Mouse (Mus musculus): ENCODE data around the gene Cst6. TPM values are rescaled to one million over a fixed set of nuclear protein-coding genes. Genes with fewer than 3 reads are reported as not detected.

Cst6 gene
- polyA plus RNA-seq, 1 experiment = 874 TPM

- TF ChIP-seq POLR2A (IDR thresholded peaks at IDR 0.05; ENCODE audit: low read depth, low read length) = no peak
- no peak for TF ChIP-seq CTCF (IDR thresholded peaks at IDR 0.05; ENCODE audit: extremely low read depth, insufficient read length, insufficient replicate concordance, low read depth, low read length)
- Histone ChIP-seq H3K4me1 (ENCODE audit: control insufficient read depth, insufficient read depth, insufficient read length, low read length) (peaks cover 23% of the 10 kb centered on the region), H3K27me3 (ENCODE audit: control insufficient read depth, insufficient read depth, low read length) (no peaks in the 10 kb centered on the region), H3K27ac (ENCODE audit: insufficient read depth, low read depth, low read length) (peak overlapping the region; percentile 76), H3K4me3 (ENCODE audit: low read depth, low read length) (no peak overlapping the region), H3K36me3 (ENCODE audit: control insufficient read depth, insufficient read depth, low read length) (no peaks in the 10 kb centered on the region)
- WGBS = no CpG with 5 or more reads among the region's 1 CpGs
Measured at GRCm38 (mm10) chr19:5356080-5356479, 6.7 kb upstream of the Cst6 start.

- Histone ChIP-seq H3K36me3 (ENCODE audit: control insufficient read depth, insufficient read depth, low read length) (no peaks in the 10 kb centered on the region), H3K4me3 (ENCODE audit: low read depth, low read length) (no peak overlapping the region), H3K4me1 (ENCODE audit: control insufficient read depth, insufficient read depth, insufficient read length, low read length) (peaks cover 27% of the 10 kb centered on the region), H3K27me3 (ENCODE audit: control insufficient read depth, insufficient read depth, low read length) (no peaks in the 10 kb centered on the region), H3K27ac (ENCODE audit: insufficient read depth, low read depth, low read length) (peak overlapping the region; percentile 95)
- TF ChIP-seq POLR2A (IDR thresholded peaks at IDR 0.05; ENCODE audit: low read depth, low read length) (no peak), CTCF (IDR thresholded peaks at IDR 0.05; ENCODE audit: extremely low read depth, insufficient read length, insufficient replicate concordance, low read depth, low read length) (no peak)
- 27% methylated on average over 2 of the region's 2 CpGs for WGBS
Measured at GRCm38 (mm10) chr19:5353609-5354008, 4.2 kb upstream of the Cst6 start.

- H3K27ac ChIP-seq (ENCODE audit: insufficient read depth, low read depth, low read length) = peak overlapping the region; percentile 18; the same call in 1 of the 2 replicates
- no peaks in the 10 kb centered on the region for H3K27me3 ChIP-seq (ENCODE audit: control insufficient read depth, insufficient read depth, low read length)
- 4% methylated on average over 34 of the region's 34 CpGs for WGBS
- peaks cover 17% of the 10 kb centered on the region for H3K4me1 ChIP-seq (ENCODE audit: control insufficient read depth, insufficient read depth, insufficient read length, low read length)
- H3K36me3 ChIP-seq (ENCODE audit: control insufficient read depth, insufficient read depth, low read length) = no peaks in the 10 kb centered on the region
- H3K4me3 ChIP-seq (ENCODE audit: low read depth, low read length) = peak overlapping the region; percentile 87
- TF ChIP-seq CTCF (IDR thresholded peaks at IDR 0.05; ENCODE audit: extremely low read depth, insufficient read length, insufficient replicate concordance, low read depth, low read length) (peak; percentile 40; the same call in 1 of the 2 replicates), POLR2A (IDR thresholded peaks at IDR 0.05; ENCODE audit: low read depth, low read length) (peak; percentile 21; the same call in 1 of the 2 replicates)
Measured at GRCm38 (mm10) chr19:5348526-5349501, 560 bp downstream of the Cst6 start.

- TF ChIP-seq POLR2A (IDR thresholded peaks at IDR 0.05; ENCODE audit: low read depth, low read length) = no peak
- TF ChIP-seq CTCF (IDR thresholded peaks at IDR 0.05; ENCODE audit: extremely low read depth, insufficient read length, insufficient replicate concordance, low read depth, low read length) = no peak
- 74% methylated on average over 6 of the region's 6 CpGs for WGBS
Measured at GRCm38 (mm10) chr19:5348064-5348463, 1.3 kb downstream of the Cst6 start.

GRCm38 (mm10) chr19:5345297-5346131, 3.9 kb downstream of the Cst6 start:
- WGBS = 78% methylated on average over 6 of the region's 6 CpGs
- Histone ChIP-seq H3K27me3 (ENCODE audit: control insufficient read depth, insufficient read depth, low read length) (no peaks in the 10 kb centered on the region), H3K36me3 (ENCODE audit: control insufficient read depth, insufficient read depth, low read length) (no peaks in the 10 kb centered on the region), H3K4me1 (ENCODE audit: control insufficient read depth, insufficient read depth, insufficient read length, low read length) (peaks cover 6% of the 10 kb centered on the region; the same call in 1 of the 2 replicates), H3K27ac (ENCODE audit: insufficient read depth, low read depth, low read length) (no peak overlapping the region), H3K4me3 (ENCODE audit: low read depth, low read length) (no peak overlapping the region)
- TF ChIP-seq CTCF (IDR thresholded peaks at IDR 0.05; ENCODE audit: extremely low read depth, insufficient read length, insufficient replicate concordance, low read depth, low read length) = no peak
- no peak for TF ChIP-seq POLR2A (IDR thresholded peaks at IDR 0.05; ENCODE audit: low read depth, low read length)

More at GRCm38 (mm10) chr19:5348064-5348463, 1.3 kb downstream of the Cst6 start:
- no peak overlapping the region for H3K27ac ChIP-seq (ENCODE audit: insufficient read depth, low read depth, low read length)
- H3K27me3 ChIP-seq (ENCODE audit: control insufficient read depth, insufficient read depth, low read length) = no peaks in the 10 kb centered on the region
- peaks cover 11% of the 10 kb centered on the region for H3K4me1 ChIP-seq (ENCODE audit: control insufficient read depth, insufficient read depth, insufficient read length, low read length)
- no peak overlapping the region for H3K4me3 ChIP-seq (ENCODE audit: low read depth, low read length)
- no peaks in the 10 kb centered on the region for H3K36me3 ChIP-seq (ENCODE audit: control insufficient read depth, insufficient read depth, low read length)

GRCm38 (mm10) chr19:5341360-5341759, 8.0 kb downstream of the Cst6 start:
- Histone ChIP-seq H3K4me1 (ENCODE audit: control insufficient read depth, insufficient read depth, insufficient read length, low read length) (no peaks in the 10 kb centered on the region), H3K27me3 (ENCODE audit: control insufficient read depth, insufficient read depth, low read length) (no peaks in the 10 kb centered on the region), H3K27ac (ENCODE audit: insufficient read depth, low read depth, low read length) (no peak overlapping the region), H3K4me3 (ENCODE audit: low read depth, low read length) (no peak overlapping the region), H3K36me3 (ENCODE audit: control insufficient read depth, insufficient read depth, low read length) (no peaks in the 10 kb centered on the region)
- TF ChIP-seq POLR2A (IDR thresholded peaks at IDR 0.05; ENCODE audit: low read depth, low read length) = no peak
- TF ChIP-seq CTCF (IDR thresholded peaks at IDR 0.05; ENCODE audit: extremely low read depth, insufficient read length, insufficient replicate concordance, low read depth, low read length) = no peak
- WGBS = 84% methylated on average over 7 of the region's 7 CpGs

Data from small intestine, adult 2 months (tissue).